Mouse (Mus musculus): ENCODE results near the gene Elk4.

DNA sequence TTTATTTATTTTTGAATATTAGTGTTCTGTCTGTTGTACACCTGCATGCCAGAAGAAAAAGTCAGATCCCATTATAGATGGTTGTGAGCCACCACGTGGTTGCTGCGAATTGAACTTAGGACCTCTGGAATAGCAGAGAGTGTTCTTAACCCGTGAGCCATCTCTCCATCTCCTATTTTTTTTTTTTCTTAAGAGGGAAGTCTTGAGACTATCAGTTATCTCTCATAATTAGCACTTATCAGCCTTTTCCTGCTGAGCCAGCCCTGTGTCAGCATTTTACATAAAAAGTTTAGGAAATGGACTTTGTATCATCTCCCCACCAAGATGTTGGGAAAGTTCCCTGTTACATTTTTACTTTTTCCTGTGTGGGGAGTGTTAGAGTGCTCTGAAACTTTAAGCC is 14.7 kb downstream of the Elk4 start:
- TF ChIP-seq CTCF (IDR thresholded peaks at IDR 0.05; ENCODE audit: low read depth, low read length) = no peak
- TF ChIP-seq POLR2A (IDR thresholded peaks at IDR 0.05; ENCODE audit: borderline replicate concordance, low read depth, low read length) = no peak

Data from bone marrow macrophage, adult 2 months (primary cell).